ENCODE assay signal across 8 mouse cellular contexts in the genomic region with DNA sequence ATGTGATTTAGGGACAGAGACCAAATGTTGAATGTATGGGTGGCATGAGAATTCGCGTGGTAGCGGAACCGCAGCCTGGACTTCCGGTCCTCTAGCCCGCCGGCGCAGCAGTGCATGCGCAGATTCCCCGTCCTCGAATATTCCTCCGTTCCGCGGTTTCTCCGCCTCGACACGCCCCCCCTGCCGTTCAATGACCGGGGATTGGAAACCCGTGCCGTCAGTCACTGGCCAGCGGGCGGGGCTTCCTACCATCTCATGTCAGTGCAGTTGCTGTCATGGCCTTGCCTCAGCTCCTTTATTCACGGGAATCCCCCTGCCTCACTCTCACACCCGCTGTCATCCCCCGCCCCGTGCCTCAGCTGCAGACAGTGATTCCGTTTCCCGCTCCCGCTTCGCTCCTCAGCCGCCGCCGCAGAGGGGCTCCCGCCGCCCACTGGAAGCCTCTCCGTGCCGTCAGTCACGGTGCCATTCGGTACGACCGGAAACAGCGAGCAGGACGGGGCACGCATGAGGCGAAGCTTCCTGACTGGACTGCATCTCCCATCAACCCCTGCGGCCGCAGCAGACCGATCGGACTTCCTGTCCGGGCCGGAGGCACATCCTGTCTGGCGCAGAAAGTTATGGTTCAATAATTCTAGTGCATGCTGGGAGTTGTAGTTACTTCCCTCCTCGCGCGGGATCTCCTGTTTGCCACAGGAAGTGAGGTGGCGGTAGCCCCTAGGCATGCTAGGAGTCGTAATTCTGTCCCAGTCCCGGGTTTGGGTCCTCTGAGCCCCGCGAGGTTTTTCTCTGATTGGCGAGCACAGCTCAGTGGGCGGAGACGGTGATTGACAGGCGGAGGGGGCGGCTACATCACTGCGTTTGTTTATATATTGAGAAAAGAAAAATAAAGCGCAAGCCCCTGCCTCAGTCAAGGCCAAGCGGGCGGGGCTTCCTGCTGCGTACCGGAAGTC.
DNase-seq lines count a peak whose midpoint lies in the region; ATAC-seq lines count a peak whose summit lies in the region.

No protein-coding gene starts in this region.

- ATAC-seq in hindbrain, embryonic 16.5 days: peak; percentile 96

- no peaks in the 10 kb centered on the region for H3K79me2 ChIP-seq in macrophage (ENCODE audit: inconsistent target)

- H3K9ac ChIP-seq in hindbrain, embryonic 16.5 days (ENCODE audit: low read depth, low read length): peak overlapping the region; percentile 78

- peaks cover 5% of the 10 kb centered on the region for H3K4me1 ChIP-seq in hindbrain, embryonic 16.5 days (ENCODE audit: control insufficient read depth, insufficient read depth, low read depth, low read length)

- under 1% methylated on average over 72 of the region's 72 CpGs for WGBS in hindbrain, embryonic 16.5 days
- WGBS in macrophage (ENCODE audit: missing documents): under 1% methylated on average over 70 of the region's 72 CpGs

- H3K27ac ChIP-seq in hindbrain, embryonic 16.5 days (ENCODE audit: low read depth, low read length): peak overlapping the region; percentile 97
- peak overlapping the region; percentile 95 for H3K27ac ChIP-seq in macrophage

- peak overlapping the region; percentile 62 for H3K4me2 ChIP-seq in hindbrain, embryonic 16.5 days (ENCODE audit: low read length)

- no peaks in the 10 kb centered on the region for H3K36me3 ChIP-seq in hindbrain, embryonic 16.5 days (ENCODE audit: control insufficient read depth, insufficient read depth, low read length)
- no peaks in the 10 kb centered on the region for H3K36me3 ChIP-seq in macrophage (ENCODE audit: inconsistent target)

- DNase-seq in WW6 (ENCODE audit: low read depth, low spot score): peak; percentile 95
- peak; percentile 98 for DNase-seq in cerebellum, postnatal 4 days (ENCODE audit: low spot score in 2 of 2)
- peak; percentile 97 for DNase-seq in gastrocnemius, adult 18-20 months (ENCODE audit: low spot score)
- peak; percentile 98 for DNase-seq in left cerebral cortex, adult 18-20 months (ENCODE audit: low spot score in 2 of 2)
- DNase-seq in right cerebral cortex, adult 18-20 months: peak; percentile 99
- DNase-seq in urinary bladder, postnatal 10 days (ENCODE audit: low spot score): peak; percentile 90

- no peaks in the 10 kb centered on the region; the same call in 1 of the 2 replicates for H3K9me3 ChIP-seq in hindbrain, embryonic 16.5 days (ENCODE audit: control insufficient read depth, low read length)

- H3K4me3 ChIP-seq in hindbrain, embryonic 16.5 days (ENCODE audit: low read length): peak overlapping the region; percentile 79
- peak overlapping the region; percentile 71 for H3K4me3 ChIP-seq in macrophage (ENCODE audit: inconsistent target)

- H3K27me3 ChIP-seq in hindbrain, embryonic 16.5 days (replicated peaks; ENCODE audit: control insufficient read depth, insufficient read depth, low read length): no peaks in the 10 kb centered on the region

Comparison
In these comparisons a context has a peak if more than half of its experiments do, and no peak if none do; other contexts are left out.
1. Peak in every context shown above with its lines: DNase-seq, ATAC-seq, H3K4me3 ChIP-seq and H3K27ac ChIP-seq.